Mouse (Mus musculus) hindbrain, embryonic 15.5 days (tissue): ENCODE results near the gene Abcc6. TPM values are rescaled to one million over a fixed set of nuclear protein-coding genes. Genes with fewer than 3 reads are reported as not detected.
"Not testable (repeated sequence)": the region's sequence is repeated elsewhere in the genome, so short reads cannot be mapped to it uniquely, and the experiment has no call there.

Source experiments
- ATAC-seq: fragments of 200-750 bp; cut with Nextera tagmentation; 2 replicates; pipeline ENCODE4 v1.8.0; 2017; ENCODE audit warnings: low read depth, moderate number of reproducible peaks, moderate TSS enrichment; ENCODE audit not compliant: low FRiP score
- H3K27ac ChIP-seq: fragments of 300-500 bp; sonication (generic); replicated peaks from 2 replicates; pipeline ENCODE4 v1.5.1; 2015; ENCODE audit warnings: mild to moderate bottlenecking, inconsistent platforms
- H3K27me3 ChIP-seq: fragments of 300-500 bp; sonication (generic); 2 replicates; pipeline ENCODE4 v1.6.1; 2015; ENCODE audit warnings: control low read depth, inconsistent platforms
- H3K36me3 ChIP-seq: fragments of 300-500 bp; sonication (generic); 2 replicates; pipeline ENCODE4 v1.6.1; 2015; ENCODE audit warnings: control low read depth, inconsistent platforms
- H3K4me1 ChIP-seq: fragments of 300-500 bp; sonication (generic); replicated peaks from 2 replicates; pipeline ENCODE4 v1.6.1; 2015; ENCODE audit warnings: control low read depth, inconsistent platforms
- H3K4me2 ChIP-seq: fragments of 300-500 bp; sonication (generic); 2 replicates; pipeline ENCODE4 v1.6.1; 2015; ENCODE audit warnings: moderate library complexity, mild to moderate bottlenecking, inconsistent platforms
- H3K4me3 ChIP-seq: fragments of 300-500 bp; sonication (generic); 2 replicates; pipeline ENCODE4 v1.5.1; 2015; ENCODE audit warnings: mild to moderate bottlenecking, inconsistent platforms
- H3K9ac ChIP-seq: fragments of 300-500 bp; sonication (generic); 2 replicates; pipeline ENCODE4 v1.6.1; 2015; ENCODE audit warnings: inconsistent platforms
- H3K9me3 ChIP-seq: fragments of 300-500 bp; sonication (generic); 2 replicates; pipeline ENCODE4 v1.6.1; 2016; ENCODE audit warnings: control low read depth, inconsistent platforms
- WGBS: fragments of 180-500 bp; shearing (Covaris S2); methylation state at CpG from one replicate; pipeline ENCODE4 v1.1.7; 2015; 5-methylcytosine and 5-hydroxymethylcytosine counted together
- polyA plus RNA-seq: library from polyadenylated mRNA; unstranded; fragments of >200 nt; fragmentation: Nextera tagmentation; extraction: Ambion mirVana; gene quantifications from 2 replicates; pipeline ENCODE4 v1.2.1, GENCODE M21; 2015

The Abcc6 gene
- polyA plus RNA-seq, 1 experiment from 2014 or later: 0.82 TPM

DNA sequence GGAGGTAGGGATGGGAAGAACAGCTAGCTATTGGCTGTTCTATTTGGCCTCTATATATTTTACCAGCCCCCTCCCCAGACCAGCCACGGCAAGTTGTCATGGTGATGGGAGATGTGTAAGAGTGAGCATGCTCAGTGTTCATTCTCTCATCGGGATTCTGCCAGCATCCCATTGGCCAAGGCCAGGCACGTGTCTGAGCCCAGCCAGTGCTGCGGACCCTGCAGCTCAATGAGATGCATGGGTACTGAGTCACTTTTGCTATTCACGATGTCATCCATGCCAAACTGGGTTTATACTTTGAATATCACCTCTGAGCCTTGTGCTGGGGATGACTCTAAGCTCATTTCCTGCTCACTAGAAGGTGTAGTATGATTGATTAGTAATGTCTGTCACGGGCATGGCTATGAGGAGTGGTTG, 56.8 kb downstream of the Abcc6 start:
- Histone ChIP-seq H3K27me3 (no peaks in the 10 kb centered on the region), H3K4me1 (no peaks in the 10 kb centered on the region), H3K9me3 (no peaks in the 10 kb centered on the region), H3K36me3 (no peaks in the 10 kb centered on the region), H3K4me2 (no peak overlapping the region), H3K27ac (peak overlapping the region; percentile 59), H3K4me3 (no peak overlapping the region), H3K9ac (no peak overlapping the region)
- ATAC-seq: peak; percentile 96
- 64% methylated on average over 6 of the region's 6 CpGs for WGBS

DNA sequence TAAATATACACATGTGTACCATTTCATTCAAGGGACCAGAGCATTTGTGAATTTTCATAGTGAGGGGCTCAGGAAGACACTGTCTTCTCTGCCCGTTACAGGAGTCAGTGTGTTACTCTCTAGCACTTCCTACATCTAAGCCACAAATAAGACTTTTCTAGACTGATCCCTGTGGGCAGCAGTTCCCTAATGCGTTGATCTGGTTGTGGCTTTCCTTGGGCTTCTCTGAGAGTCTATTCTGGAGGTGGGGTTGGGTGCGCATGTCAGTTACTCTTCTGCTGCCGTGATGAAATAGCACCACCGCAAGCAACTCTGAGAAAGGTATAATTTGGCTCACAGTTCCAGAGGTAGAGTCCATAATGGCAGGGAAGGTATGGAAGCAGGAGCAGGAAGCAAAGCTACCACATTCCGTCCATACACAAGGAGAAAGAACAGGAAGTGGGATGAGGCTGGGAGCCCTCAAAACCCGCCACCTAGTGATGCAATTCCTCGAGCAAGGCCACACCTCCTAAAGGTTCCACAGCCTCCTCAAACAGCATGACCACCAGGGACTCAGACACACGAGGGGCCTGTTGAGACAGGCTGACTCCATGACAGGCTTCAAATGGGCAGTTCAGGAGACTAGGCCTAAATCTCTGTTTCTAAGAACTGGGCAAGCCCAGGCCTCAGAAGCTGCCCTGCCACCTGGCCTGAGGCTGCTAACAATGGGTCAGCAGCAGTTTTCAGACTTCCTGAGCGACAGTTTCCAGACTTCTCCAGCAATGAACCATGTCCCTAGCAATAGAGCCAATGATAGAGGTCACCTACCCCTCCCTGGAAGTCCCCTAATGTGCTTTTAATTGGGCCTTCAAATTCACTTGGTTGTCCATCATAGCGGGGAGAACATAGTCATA, 58.0 kb downstream of the Abcc6 start:
- Histone ChIP-seq H3K4me3 (no peak overlapping the region), H3K4me2 (no peak overlapping the region), H3K9me3 (no peaks in the 10 kb centered on the region), H3K27me3 (no peaks in the 10 kb centered on the region), H3K9ac (no peak overlapping the region), H3K4me1 (no peaks in the 10 kb centered on the region), H3K36me3 (no peaks in the 10 kb centered on the region), H3K27ac (no peak overlapping the region)
- ATAC-seq: no peak
- WGBS: 82% methylated on average over 11 of the region's 11 CpGs

DNA sequence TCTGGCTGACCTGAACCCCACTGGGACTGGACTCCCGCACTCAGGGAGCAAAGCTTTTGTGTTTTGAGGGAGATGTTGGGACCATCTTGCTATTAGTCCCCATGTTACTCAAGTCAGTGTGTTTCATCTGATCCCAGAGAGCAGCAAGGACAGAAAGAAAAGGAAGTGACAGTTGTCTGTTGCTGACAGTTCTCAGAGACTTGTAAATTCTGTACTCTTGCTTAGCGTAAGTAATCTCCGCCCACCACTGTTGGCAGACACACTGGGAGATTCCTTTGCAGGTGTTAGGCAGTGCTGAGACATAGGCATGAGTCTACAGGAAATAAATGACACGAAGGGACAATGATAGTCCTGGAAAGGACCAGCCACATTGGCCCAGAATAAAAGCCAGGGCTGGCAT, 73.5 kb downstream of the Abcc6 start:
- Histone ChIP-seq H3K9ac (no peak overlapping the region), H3K4me3 (no peak overlapping the region), H3K36me3 (no peaks in the 10 kb centered on the region), H3K4me1 (no peaks in the 10 kb centered on the region), H3K27ac (no peak overlapping the region), H3K4me2 (no peak overlapping the region), H3K27me3 (no peaks in the 10 kb centered on the region), H3K9me3 (no peaks in the 10 kb centered on the region)
- no peak for ATAC-seq
- WGBS: 72% methylated on average over 4 of the region's 4 CpGs

DNA sequence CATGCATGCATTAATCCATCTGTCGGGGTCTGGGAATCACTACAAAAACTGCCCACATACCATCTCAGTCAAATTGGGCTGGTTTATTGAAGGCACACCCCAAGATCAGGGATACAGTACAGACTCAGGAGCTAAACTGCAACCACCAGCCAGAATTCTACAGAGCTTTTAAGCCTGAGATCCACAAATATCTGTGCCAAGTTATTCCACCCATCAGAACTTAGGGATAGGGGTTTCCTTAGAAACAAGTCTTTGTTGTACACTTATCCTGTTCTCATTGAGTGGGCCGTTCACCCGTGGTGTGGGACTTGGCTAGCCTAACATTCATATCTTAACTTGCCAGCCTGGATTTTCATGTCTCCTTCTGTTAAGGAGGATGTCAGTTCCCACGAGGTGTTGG, 81.0 kb downstream of the Abcc6 start:
- Histone ChIP-seq H3K4me2 (no peak overlapping the region), H3K36me3 (no peaks in the 10 kb centered on the region), H3K9ac (no peak overlapping the region), H3K27me3 (no peaks in the 10 kb centered on the region), H3K9me3 (no peaks in the 10 kb centered on the region), H3K27ac (no peak overlapping the region), H3K4me3 (no peak overlapping the region), H3K4me1 (no peaks in the 10 kb centered on the region)
- 82% methylated on average over 4 of the region's 4 CpGs for WGBS
- no peak for ATAC-seq

DNA sequence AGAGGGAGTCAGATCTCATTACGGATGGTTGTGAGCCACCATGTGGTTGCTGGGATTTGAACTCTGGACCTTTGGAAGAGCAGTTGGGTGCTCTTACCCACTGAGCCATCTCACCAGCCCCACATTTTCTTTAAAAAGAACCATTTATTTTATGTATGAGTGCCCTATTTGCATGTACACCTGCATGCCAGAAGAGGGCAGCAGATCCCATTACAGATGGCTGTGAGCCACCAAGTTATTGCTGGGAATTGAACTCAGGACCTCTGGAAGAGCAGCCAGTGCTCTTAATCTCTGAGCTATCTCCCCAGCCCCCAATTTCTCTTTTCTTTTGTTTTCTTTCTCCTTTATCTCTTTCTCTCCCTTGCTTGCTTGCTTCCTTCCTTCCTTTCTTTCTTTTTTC, 86.8 kb downstream of the Abcc6 start:
- not testable (repeated sequence) for H3K27ac ChIP-seq, H3K4me2 ChIP-seq, H3K9me3 ChIP-seq, H3K4me3 ChIP-seq, H3K4me1 ChIP-seq, H3K27me3 ChIP-seq, ATAC-seq, H3K9ac ChIP-seq, H3K36me3 ChIP-seq
- 76% methylated on average over 1 of the region's 1 CpGs for WGBS

DNA sequence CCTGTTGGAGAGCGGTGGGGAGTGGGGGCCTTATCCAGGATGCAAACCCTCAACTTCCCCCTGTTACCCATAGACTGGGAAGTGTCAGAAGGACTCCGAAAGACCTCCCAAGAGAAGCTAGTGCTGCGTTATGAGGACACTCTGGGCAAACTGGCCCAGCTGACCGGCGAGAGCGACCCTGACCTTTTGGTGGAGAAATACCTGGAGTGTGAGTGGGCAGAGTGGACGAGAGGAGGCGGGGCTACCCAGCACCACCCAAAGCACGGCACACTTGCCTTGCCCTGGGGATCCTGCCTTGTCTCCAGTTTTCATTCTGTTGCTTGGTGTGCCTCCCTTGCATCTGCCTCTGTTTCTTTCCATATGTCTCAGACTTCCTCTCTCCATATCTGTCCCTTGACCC, 88.1 kb downstream of the Abcc6 start:
- Histone ChIP-seq H3K4me1 (no peaks in the 10 kb centered on the region), H3K4me2 (no peak overlapping the region), H3K36me3 (no peaks in the 10 kb centered on the region), H3K4me3 (no peak overlapping the region), H3K9me3 (no peaks in the 10 kb centered on the region), H3K9ac (no peak overlapping the region), H3K27me3 (no peaks in the 10 kb centered on the region), H3K27ac (no peak overlapping the region)
- no peak for ATAC-seq
- WGBS: 92% methylated on average over 9 of the region's 9 CpGs

DNA sequence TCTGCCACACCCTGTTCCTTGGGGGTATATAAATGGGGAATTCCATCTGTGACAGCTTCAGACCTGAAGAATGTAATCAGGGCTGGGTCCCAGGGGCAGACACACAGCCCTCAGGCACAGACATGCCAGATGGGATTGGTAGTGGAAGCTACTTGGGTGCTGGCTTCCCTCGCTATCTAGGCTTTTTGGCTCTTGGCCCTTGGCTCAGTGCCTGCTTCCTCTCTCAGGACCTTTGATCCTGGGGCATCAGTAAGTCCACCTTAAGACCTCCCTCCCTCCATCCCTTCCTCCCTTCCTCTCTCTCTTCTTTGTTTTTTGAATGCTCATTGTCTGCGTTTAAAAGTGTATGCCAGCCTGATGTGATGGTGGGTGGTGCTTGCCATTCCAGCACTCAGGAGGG, 90.3 kb downstream of the Abcc6 start:
- Histone ChIP-seq H3K4me1 (no peaks in the 10 kb centered on the region), H3K27me3 (no peaks in the 10 kb centered on the region), H3K9me3 (no peaks in the 10 kb centered on the region), H3K4me3 (no peak overlapping the region), H3K9ac (no peak overlapping the region), H3K36me3 (no peaks in the 10 kb centered on the region), H3K4me2 (no peak overlapping the region), H3K27ac (no peak overlapping the region)
- ATAC-seq: no peak
- 45% methylated on average over 2 of the region's 2 CpGs for WGBS

DNA sequence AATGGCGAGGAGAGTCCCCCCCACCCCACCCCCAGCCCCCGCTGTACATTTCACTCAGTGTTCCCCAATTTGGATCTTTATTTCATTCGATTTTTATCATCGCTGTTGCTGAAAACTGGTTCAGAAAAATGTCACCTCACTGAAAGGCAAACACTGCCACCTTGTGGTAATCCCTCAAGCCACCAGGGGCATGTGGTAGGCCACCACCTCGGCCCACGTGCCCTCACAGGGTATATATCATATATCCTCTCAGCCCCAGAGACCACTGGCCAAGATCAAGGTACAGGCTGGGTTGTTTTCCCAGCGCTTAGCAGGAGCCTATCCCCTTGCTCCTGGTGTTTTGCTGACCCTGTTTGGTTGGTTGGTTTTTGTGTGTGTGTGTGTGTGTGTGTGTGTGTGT, 95.0 kb downstream of the Abcc6 start:
- H3K9me3 ChIP-seq: no peaks in the 10 kb centered on the region

DNA sequence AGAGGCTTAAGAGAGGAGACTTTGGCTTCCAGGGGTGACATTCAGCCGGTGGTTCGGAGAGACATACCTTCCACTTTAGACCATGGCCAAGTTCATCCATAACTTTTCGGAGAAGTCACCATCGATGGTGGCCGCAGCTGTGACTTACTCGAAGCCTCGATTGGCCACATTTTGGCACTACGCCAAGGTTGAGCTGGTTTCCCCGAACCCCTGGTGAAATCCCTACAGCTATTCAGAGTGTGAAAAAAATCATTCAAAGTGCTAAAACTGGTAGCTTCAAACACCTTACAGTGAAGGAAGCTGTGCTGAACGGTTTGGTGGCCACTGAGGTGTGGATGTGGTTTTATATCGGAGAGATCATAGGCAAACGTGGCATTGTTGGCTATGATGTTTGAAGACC, 96.3 kb downstream of the Abcc6 start:
- not testable (repeated sequence) for ATAC-seq, H3K4me1 ChIP-seq, H3K4me2 ChIP-seq, H3K27me3 ChIP-seq, H3K9ac ChIP-seq, H3K4me3 ChIP-seq, H3K9me3 ChIP-seq, H3K36me3 ChIP-seq, H3K27ac ChIP-seq
- 86% methylated on average over 12 of the region's 12 CpGs for WGBS

More for the DNA sequence above, 95.0 kb downstream of the Abcc6 start:
- Histone ChIP-seq H3K27me3 (no peaks in the 10 kb centered on the region), H3K9ac (no peak overlapping the region), H3K4me2 (no peak overlapping the region), H3K4me3 (no peak overlapping the region), H3K4me1 (no peaks in the 10 kb centered on the region), H3K27ac (no peak overlapping the region), H3K36me3 (no peaks in the 10 kb centered on the region)
- peak; percentile 61; the same call in 1 of the 2 replicates for ATAC-seq
- WGBS: 27% methylated on average over 7 of the region's 7 CpGs

DNA sequence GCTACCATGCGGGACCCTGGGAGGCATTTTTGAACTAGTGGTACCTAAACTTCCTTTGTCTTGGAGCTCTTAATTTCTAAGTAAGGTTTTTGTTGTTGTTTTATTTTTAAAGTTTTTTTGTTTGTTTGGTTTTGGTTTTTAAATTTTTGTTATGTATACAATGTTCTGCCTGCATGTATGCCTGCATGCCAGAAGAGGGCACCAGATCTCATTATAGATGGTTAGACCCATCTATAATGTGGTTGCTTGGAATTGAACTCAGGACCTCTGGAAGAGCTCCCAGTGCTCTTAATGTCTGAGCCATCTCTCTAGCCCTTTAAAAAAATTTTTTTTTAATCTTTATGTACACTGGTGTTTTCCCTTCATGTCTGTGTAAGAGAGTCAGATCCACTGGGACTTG, 100.4 kb downstream of the Abcc6 start:
- no peak overlapping the region for H3K4me2 ChIP-seq
- no peak for ATAC-seq
- H3K9ac ChIP-seq: no peak overlapping the region
- H3K27me3 ChIP-seq: peaks cover 3% of the 10 kb centered on the region; the same call in 1 of the 2 replicates
- no peaks in the 10 kb centered on the region for H3K36me3 ChIP-seq
- H3K27ac ChIP-seq: no peak overlapping the region
- H3K9me3 ChIP-seq: no peaks in the 10 kb centered on the region
- no peaks in the 10 kb centered on the region for H3K4me1 ChIP-seq
- H3K4me3 ChIP-seq: no peak overlapping the region
- 91% methylated on average over 1 of the region's 1 CpGs for WGBS

DNA sequence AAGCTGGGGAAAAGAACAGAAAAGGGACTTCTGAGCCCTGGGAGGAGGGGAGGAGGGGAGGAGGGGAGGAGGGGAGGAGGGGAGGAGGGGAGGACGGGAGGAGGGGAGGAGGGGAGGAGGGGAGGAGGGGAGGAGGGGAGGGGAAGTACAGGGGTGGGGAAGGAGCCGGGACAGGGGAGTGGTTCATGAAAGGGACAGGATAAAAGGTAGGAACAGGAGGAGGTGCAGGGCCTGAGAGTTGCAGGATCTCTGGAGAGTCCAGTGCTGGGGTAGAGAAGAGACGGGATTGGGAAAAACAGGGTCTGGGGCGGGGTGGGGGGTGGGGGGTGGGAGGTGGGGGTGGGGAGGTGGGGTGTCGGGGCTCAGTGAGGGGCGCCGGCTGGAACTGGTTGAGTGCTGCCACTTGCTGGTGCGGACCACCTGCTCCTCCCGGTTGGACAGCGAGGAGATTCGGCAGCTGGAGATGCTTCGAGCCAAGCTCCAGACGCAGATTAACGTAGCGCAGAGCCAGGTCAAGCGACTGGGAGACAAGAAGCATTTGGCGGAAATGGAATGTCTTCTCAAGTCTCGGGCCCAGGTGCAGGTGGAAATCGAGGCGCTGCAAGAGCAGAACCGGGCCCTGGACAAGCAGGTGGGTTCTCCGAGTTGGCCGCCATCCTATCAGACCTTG, 101.3 kb downstream of the Abcc6 start:
- H3K27ac ChIP-seq: no peak overlapping the region
- 0 out of 2 replicates have a peak overlapping the region, but pooled peaks have one; percentile 6 for H3K4me3 ChIP-seq
- H3K9me3 ChIP-seq: no peaks in the 10 kb centered on the region
- WGBS: 15% methylated on average over 20 of the region's 23 CpGs
- H3K9ac ChIP-seq: no peak overlapping the region
- H3K27me3 ChIP-seq: peaks cover 3% of the 10 kb centered on the region; the same call in 1 of the 2 replicates
- ATAC-seq: no peak
- no peaks in the 10 kb centered on the region for H3K36me3 ChIP-seq
- peak overlapping the region; percentile 24 for H3K4me2 ChIP-seq
- peaks cover 8% of the 10 kb centered on the region; the same call in 1 of the 2 replicates for H3K4me1 ChIP-seq

DNA sequence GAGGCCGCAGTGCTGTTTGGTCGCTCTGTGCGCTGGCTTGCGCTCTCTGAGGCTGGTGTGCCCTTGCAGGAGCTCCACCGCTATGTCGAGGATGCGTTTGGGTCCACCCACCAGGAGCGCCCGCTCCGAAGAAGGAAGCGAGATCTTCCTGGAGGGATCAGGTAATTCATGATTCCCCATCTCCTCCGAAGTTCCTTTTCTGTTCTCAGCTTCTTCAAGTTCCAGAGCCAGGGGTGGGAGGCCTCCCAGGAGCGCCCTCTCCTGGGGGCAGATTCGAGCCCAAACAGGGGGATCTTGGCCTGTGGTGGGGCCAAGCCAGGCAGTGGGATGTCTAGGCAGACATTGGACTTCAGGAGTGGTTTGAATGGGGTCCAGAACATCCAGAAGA, 105.7 kb downstream of the Abcc6 start:
- peak overlapping the region; percentile 89 for H3K4me2 ChIP-seq
- H3K4me1 ChIP-seq: peaks cover 21% of the 10 kb centered on the region
- H3K27ac ChIP-seq: no peak overlapping the region; the same call in 1 of the 2 replicates
- no peak for ATAC-seq
- H3K36me3 ChIP-seq: no peaks in the 10 kb centered on the region
- WGBS: 15% methylated on average over 14 of the region's 14 CpGs
- H3K4me3 ChIP-seq: peak overlapping the region; percentile 51
- H3K9me3 ChIP-seq: no peaks in the 10 kb centered on the region
- H3K27me3 ChIP-seq: peaks cover 2% of the 10 kb centered on the region; the same call in 1 of the 2 replicates
- no peak overlapping the region for H3K9ac ChIP-seq
